Mouse (Mus musculus): ENCODE measurements around the gene Zfp786.

Gene Zfp786

DNA sequence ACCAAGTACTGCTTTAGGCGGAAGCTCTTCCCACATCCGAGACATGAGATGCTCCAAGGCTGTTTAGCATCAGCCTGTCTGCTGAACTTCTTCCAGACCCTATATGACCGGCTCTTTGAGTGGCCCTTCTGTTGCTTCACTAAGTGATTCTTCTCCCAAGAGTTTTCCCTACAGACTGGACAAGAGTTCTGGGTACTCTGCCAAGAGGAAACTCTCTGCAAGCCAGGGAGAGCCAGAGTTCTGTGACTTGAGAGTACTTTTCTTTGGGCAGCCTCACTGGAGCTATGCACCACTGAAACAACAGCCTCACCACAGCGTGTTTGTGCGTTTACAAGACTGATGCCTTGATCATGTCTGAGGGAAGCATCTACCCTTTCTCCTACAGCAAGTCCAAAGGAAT, 9.4 kb downstream of the Zfp786 start:
- no peak for DNase-seq (ENCODE audit: low spot score)

DNA sequence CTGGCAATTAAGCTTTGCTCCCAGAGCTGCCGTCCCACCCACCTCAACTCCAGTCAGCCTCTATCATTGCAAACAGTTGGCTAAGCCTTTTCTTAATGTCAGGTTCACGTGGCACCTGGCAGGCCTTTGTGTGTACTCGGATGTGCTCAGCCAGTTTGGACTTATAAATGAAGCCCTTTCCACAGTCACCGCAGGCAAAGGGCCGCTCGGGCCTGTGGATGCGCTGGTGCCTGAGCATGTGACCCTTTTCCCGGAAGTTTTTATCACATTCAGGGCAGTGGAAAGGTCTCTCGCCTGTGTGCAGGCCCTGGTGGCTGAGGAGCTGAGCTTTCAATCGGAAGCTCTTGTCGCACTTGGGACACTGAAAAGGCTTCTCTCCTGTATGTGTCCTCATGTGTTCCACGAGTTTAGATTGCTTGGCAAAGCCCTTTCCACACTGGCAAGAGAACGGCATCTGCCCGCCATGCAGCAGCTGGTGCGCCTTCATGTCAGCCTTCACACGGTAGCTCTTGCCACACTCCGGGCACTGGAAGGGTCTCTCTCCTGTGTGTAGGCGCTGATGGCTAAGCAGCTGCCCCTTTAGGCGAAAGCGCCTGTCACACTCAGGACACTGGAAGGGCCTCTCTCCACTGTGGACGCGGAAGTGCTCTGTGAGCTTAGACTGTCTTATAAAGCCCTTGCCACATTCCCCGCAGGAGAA, 10.9 kb downstream of the Zfp786 start:
- DNase-seq (ENCODE audit: low spot score) = no peak

DNA sequence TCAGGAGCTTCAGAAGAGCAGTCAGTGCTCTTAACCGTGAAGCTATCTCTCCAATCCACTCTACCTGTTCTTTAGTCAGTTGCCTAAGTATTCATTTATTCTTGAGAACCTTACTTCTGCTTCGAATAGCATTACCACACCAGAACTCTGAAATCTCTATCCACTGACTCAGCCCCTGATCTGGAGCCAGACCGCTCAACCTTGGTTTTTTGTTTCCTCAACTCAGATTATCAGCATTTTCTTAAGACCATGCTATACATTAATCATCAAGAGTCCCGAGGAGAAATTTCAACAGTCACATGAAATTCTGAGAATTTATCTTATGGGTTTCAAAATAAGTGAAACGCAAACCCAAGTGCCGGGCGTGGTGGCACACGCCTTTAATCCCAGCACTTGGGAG, 11.9 kb downstream of the Zfp786 start:
- no peak for DNase-seq (ENCODE audit: low spot score)

DNA sequence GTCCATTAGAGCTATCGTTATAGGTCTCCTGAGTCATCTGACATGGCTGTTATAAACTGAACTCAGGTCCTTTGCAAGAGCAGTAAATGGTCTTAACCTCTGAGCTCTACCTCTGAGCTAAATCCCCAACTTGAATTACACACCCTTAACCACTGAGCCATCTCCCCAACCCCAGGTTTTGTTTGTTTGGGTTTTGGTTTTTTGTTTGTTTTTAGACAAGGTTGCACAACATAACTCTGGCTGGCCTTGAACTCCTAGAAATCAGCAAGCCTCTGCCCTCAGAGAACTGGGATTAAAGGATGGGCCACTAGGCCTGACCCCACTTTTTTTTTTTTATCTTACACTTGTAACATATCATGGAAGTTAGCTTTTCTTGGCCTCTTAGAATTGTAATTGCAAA, 14.5 kb downstream of the Zfp786 start:
- DNase-seq (ENCODE audit: low spot score) = no peak

DNA sequence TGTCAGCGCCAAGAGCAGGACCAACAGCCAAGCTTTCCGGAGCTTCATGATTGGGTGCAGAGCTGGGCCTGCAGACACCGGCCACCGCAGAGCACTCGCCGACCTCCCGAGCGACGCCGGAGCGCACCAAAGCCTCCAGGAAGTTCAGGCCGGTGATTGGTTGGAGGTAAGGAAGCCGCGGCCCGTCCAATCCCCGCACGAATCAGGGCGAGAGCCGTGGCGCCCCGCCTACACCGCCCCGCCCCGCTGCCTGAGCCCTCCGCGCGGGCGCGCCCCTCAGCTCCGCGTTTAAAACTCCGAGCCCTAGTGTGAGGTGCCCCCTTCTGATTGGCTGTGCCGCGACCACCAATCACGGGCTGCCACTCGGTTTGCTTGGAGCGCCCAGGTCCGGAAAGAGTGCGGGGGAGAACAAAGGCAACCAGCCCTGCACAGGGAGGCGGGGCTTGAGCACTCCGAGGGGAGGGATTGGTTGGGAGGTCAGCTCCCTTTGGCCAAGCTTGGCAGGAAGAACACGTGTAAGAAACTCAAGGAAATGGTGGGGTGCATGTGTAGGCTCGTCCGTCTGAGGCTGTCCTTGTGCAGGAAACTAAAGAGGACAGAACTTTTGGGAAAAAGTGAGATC, 17.3 kb downstream of the Zfp786 start, which contains the start of gene Pdia4:
Pdia4 (minus strand) TSS at position 174 of the 622 bp plus-strand sequence.
- peak; percentile 99 for DNase-seq (ENCODE audit: low spot score)

DNA sequence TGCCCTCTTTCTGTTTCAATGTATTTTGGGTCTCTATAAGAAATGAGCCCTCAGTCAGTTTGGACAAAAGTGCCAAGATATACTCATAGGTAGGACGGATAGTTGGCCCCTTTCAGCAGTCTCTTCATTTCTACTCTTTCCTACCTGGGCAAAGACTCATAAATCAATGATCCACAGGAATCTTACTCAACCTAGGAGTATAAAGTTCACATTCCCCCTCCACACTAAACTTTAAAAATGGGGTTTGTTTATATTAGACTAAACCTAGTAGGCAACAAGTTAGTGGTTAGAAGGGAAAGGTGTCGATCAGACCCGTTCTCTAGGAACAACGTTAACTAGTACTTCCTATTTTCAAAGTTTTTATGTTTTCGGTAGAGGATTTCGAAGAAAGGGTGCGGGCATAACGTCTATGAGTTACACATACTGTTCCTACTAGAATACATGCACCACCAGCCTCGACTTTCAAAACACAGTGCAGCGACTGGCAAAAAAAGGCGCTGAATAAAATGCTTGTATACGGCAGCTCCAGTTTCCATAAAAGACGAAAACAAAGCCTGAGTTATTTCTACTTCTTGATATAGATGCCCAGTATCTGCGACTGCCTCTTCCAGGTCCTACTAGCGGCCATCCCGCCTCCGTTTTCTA, 18.3 kb downstream of the Zfp786 start:
- no peak for DNase-seq (ENCODE audit: low spot score)

DNA sequence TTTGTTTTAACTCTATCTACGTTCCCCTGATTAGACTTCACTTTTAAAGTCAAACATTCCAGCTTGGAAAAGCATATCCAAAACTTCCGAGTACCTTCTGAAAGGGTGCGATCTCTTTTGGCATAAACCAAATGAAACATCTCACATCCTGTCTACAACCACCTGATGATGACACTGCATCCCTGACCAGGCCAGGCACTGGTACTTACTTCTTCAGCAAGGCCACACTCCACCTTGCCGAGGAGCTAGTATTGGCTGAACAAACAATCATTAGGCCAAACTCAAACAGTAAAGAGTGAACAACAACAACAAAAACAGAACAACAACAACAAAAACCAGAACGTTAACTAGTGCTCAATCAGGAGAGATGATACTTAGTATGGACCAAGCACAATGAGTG, 19.3 kb downstream of the Zfp786 start:
- no peak for DNase-seq (ENCODE audit: low spot score)

DNA sequence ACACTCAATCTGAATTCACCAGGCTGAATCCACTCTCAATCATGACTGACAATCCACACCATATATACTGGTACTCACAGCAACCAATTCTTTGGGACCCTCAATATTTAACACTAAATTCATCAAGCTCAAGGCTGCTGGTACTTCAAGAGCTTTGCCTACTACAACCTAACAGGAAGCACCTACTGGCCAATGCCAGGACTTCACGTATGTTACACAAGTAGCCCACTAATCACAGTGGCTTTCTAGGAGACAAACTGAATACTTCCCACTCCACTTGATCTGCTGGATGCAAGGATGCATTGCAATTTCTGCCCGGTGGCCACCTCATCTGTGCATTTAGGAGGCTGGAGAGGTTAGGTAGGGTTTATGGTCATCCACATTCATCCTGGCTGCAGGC, 20.5 kb downstream of the Zfp786 start:
- DNase-seq (ENCODE audit: low spot score) = no peak

DNA sequence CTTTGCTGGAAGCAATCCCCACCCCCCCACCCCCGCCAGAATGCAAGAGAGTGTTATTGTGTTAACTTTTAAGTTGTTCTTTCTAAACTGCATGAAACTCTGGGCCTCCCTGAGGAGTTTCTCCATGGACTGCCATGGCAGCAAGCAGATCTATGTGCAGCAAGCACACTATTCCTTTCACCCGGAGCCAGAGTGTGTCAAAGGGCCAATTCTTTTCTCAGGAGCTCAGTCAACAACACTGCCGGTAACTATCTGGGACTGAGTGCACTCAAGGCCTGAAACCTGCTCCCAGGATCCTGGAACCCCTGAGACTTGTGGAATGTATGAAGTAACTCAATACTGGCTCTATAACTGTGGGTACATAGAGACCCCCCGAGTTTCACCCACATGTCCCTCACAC, 21.6 kb downstream of the Zfp786 start:
- DNase-seq (ENCODE audit: low spot score) = no peak

DNA sequence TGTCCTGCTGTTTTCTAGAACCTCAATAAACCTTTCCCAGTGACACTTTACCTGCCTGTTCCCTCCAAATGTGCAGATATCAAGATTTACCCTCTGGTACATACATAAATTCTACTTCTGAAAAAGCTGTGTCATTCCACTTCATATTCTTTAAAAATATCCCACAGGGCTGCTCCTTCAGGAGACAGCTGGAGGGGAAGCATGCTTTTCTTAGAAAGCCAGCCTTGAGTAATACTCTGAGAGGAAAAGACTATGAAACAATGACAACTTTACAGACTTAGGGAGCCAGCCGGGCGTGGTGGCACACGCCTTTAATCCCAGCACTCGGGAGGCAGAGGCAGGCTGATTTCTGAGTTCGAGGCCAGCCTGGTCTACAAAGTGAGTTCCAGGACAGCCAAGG, 22.1 kb downstream of the Zfp786 start:
- no peak for DNase-seq (ENCODE audit: low spot score)

DNA sequence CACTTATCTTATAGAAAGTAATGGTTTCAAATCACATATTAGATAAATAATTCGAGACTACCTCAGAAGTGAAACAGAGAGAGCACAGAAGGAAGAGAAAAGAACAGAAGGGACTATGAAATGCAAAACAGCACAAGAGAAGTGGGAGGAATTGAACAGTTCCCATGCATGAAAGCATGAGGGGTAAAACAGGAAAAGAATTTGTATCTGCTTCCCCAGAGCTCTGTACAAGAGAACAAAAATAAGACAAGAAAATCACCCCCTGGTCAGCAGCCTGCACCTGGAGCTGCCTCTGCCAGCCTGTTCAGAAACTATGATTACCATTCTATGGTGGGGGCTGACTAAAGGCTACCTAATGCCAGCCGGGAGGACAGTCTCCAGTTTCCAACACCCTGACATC, 23.2 kb downstream of the Zfp786 start:
- DNase-seq (ENCODE audit: low spot score) = no peak

DNA sequence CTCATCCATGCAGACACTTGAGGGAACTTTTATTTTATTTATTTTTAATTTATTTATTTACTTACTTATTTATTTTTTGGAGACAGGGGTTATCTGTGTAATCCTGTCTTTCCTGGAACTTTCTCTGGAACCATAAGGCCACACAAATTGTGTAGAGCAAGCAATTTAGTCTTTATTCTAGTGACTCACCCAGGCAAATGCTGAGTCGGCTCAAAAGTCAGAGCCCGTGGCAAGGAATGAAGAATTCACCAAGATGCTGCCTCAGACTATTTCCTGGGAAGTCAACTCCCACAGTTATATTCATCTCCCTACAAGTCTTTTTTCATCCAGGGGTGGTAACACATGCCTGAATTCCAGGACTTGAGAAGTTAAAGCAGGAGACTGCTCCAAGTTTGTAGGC, 25.1 kb downstream of the Zfp786 start:
- no peak for DNase-seq (ENCODE audit: low spot score)

DNA sequence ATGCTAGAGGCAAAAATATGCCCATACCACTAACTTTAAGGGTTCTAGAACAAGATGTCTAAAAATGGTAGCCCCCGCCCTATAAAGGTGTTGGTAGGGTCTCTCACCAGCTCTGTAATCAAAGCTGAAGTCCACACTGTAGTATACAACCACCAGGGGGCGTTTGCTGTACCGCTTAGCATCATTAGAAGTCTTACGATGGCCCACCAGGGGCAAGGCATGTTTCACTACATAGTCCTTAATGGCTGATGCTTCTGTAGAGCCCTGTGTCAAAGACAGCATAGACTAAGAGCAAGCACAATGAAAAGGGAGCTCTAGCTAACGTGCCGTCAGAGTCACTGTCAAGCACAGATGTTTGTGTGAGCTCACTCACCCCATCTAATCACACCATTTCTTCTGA, 31.6 kb downstream of the Zfp786 start:
- peak; percentile 77 for DNase-seq (ENCODE audit: low spot score)

DNA sequence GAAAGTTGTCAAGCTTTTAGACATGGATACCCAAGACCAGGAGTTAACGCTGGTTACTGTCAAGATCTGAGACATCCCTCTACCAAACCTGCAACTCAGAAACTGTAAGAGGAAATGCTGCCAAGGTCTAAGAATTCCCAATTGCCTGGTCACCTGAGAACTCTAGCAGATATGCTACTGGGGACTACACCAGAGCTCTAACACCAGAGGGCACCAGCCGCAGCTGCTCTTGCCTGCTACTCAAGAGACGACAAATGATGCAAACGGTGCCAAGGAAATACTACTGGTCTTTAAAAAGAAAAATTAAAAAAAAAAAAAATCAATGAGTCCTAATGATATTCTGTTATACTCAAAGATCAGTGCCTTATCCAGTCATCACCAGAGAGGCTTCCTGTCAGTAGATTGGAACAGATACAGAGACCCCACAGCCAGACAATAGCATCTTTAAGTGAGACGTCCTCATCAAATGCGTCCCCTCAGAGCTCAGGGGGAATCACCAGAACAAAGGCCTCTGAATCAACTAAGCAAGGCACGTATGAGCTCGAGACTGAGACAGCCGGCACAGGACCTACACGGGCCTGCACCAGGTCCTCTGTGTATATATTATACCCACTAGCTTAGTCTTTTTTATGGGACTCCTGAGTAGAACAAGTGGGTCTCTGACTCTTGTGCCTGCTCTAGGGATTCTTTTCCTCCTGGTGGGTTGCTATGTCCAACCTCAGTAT, 36.4 kb downstream of the Zfp786 start:
- DNase-seq (ENCODE audit: low spot score) = no peak

DNA sequence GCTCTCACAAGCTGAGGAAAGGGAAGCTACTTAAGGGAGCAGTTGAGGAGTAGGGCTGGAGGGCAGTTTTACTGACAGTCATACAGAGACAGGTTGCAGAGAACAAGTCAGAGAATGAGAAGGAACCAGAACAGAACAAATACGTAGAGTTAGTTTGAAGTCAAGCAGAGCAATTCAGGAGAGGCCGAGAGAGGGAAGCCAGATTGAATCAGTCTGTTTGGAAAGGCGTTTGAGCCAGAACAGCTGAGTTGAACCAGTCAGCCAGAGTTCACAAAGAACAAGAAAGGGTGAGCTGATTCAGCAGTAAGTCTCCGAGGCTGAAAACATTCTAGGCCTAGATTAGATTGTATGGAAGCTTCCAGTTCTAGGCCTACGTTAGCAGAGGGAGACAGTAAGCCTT, 37.4 kb downstream of the Zfp786 start:
- DNase-seq (ENCODE audit: low spot score) = no peak

DNA sequence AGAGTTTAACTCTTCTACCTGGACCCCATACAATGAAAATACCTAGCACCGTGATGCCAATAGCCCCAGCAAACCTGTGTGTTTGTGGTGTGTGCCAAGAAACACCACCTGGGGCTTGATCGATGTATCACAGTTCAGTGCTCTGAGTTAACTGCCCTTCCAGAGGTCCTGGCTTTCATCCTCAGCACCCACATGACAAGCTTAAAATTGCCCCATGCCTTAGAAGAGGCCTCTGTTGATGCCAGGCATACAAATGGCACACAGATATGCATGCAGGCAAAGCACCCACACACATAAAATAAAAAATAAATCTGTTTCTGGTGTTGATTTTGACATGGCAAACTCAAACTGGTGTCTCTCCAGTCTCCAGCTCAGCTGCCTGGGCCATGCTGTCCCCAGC, 38.1 kb downstream of the Zfp786 start:
- DNase-seq (ENCODE audit: low spot score) = no peak

DNA sequence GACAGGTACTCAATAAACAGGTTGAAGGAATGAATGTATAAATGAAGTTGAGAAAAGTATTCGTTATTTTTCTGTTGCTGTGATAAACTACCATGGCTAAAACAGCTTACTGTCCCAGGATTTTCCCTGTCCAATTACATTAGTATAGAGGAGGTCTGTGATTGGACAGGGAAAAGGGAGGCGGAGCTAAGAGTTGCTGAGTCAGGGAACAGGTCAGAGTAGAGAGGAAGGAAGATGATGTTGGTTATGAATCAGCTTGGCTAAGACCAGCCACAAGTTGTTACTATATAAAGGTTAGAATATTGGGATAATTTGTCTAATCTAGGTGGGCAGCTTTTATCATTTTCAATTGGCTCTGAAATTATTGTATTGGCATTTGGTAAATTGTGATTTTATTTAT, 39.9 kb downstream of the Zfp786 start:
- no peak for DNase-seq (ENCODE audit: low spot score)

DNA sequence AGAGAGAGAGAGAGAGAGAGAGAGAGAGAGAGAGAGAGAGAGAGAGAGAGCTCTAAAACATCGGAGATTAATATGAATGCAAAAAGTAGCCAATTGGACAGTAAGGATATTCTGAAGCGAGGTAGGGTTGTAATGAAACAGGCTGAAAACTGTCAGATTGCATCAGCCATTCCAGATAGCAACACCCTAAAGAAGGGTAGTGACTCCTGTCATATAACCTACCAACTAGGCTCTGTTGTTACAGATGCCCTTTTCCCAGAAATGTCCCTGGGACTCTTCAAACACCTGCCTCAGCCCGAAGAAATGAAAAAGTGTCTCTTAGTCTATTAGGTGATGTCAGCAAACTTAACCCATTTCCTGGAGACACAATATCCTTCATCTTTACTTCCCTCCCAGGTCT, 41.8 kb downstream of the Zfp786 start:
- DNase-seq (ENCODE audit: low spot score) = no peak

DNA sequence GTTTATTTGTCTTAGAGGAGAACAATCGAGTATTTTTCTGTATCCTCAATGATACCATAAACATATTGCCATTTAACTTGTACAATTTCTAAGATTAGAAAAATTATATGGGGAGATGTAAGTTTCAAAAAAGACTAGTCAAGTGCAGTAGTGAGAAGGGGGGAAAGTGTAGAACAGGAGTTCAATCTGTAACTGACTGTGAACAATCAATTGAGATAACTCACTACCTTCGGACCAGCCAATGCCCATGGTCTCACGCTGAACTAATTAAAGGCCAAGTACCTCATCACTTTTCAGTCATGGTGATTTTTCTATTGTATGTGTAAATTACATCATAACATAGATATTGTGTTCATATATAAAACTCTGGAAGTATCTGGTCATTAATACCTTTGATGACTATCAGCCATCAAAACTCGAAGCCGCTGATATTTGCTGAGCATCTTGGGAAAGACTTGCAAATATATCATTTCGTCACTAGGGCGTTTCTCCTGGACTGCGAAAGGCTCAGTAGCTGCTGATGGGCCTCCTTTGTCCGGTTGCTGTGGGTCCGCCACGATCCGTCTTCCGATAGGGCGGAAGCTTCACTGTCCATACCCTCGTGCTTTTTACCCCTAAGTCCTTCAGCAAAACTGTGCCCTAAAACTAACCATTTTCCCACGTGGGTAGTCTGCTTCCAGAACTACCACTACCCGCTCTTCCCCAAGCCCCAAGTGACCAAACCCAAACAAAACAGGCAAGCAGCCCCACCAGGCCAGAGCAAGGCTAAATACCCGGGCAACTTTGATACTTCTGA, 42.5 kb downstream of the Zfp786 start:
- peak; percentile 73 for DNase-seq (ENCODE audit: low spot score)

DNA sequence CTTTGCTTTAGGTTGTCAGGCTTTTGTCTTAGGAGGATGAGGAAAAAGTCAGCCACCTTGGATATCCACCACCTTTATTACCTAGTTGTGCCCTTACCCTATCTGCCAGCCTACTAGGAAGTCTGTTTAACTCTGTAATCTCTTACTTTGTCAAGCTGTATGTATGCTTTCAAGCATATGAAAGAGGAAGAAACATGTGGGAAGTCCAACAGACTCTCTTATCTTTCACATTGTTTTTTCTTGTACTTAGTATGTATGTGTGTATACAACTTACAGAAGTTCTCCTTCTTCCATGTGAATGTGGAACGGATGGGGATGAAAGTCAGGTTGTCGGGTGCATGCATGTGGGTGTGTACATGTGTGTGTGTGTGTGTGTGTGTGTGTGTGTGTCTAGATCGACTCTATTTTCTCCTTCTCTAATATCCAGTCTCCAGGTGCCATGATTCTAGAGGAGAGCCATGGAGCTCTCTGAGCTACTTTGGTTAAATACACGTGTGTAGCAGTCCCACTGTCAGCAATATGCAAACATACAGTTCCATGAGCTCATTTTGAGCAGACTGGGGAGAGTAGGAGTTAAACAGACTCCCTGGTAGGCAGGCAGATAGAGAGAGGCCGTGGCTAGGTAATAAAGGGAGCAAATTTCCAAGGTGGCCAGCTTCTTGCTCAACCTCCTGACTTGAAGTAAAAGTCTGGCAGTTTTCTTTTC, 45.8 kb downstream of the Zfp786 start:
- DNase-seq (ENCODE audit: low spot score) = no peak
